Mouse (Mus musculus): Measurements from ENCODE around the gene Hbb-y. TPM values are rescaled to one million over a fixed set of nuclear protein-coding genes. Genes with fewer than 3 reads are reported as not detected.

Hbb-y gene
- total and polyA plus RNA-seq, 2 experiments, result not detected

DNA sequence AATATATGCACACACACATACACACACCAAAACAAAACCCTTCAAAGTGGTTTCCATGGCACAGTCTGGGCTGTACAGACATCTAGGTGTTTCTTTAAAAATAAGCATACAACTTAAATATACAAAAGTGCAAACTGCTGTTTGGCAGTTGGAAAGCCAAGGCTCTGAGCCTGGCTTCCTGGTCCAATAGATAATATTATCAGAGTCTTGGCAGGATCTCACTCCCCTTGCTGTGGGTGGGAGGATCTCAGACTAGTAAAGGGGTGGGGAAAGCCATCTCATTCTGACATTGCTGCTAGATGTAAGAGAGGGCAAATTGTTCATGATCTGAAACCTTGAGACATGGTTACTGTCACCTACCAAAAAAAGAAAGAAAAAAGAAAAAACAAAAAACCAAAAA is 17.7 kb upstream of the Hbb-y start:
- no peak overlapping the region for H3K4me3 ChIP-seq (ENCODE audit: insufficient read depth, low read depth, low read length)
- no peak overlapping the region for H3K9ac ChIP-seq (ENCODE audit: low read depth, low read length)

DNA sequence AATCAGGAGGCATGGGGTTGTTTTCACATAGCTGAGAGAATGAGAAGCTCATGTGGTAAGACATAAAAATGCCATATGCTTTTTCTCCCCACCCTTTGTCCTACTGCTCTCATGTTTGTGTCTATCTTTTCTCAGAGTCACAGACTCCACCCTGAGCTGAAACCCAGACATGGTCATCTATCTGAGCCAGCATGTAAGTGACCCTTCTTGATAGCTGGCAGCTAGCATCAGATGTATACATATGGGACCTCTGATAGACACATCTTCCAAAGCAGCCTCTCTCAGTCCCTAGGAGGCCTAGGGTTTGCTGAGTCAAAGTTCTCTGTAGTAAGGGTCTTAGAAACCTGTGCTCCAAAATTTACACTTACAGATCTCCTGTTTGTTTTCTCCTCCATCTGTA is 12.7 kb upstream of the Hbb-y start:
- Histone ChIP-seq H3K79me2 (ENCODE audit: control insufficient read depth, insufficient read depth, low read length) (no peaks in the 10 kb centered on the region), H3K36me3 (ENCODE audit: control insufficient read depth, insufficient read depth, low read length) (no peaks in the 10 kb centered on the region), H3K27me3 (ENCODE audit: control insufficient read depth, insufficient read depth, low read length) (no peaks in the 10 kb centered on the region), H3K4me3 (ENCODE audit: insufficient read depth, low read depth, low read length) (no peak overlapping the region), H3K4me1 (ENCODE audit: control insufficient read depth, insufficient read depth, low read length) (no peaks in the 10 kb centered on the region), H3K27ac (replicated peaks; ENCODE audit: insufficient read depth, low read depth, low read length) (no peak overlapping the region), H3K9ac (ENCODE audit: low read depth, low read length) (no peak overlapping the region)
- no peak for DNase-seq (ENCODE audit: extremely low read depth, low read depth, low spot score)
- TF ChIP-seq POLR2A (IDR thresholded peaks at IDR 0.05; ENCODE audit: extremely low read depth, insufficient read depth, low read length), result no peak
- no peak for TF ChIP-seq CTCF (IDR thresholded peaks at IDR 0.05; ENCODE audit: low read depth, low read length)

More for the DNA sequence above, 17.7 kb upstream of the Hbb-y start:
- no peak for DNase-seq (ENCODE audit: extremely low read depth, low read depth, low spot score)
- no peak for TF ChIP-seq CTCF (IDR thresholded peaks at IDR 0.05; ENCODE audit: low read depth, low read length)
- TF ChIP-seq POLR2A (IDR thresholded peaks at IDR 0.05; ENCODE audit: extremely low read depth, insufficient read depth, low read length), result no peak
- no peaks in the 10 kb centered on the region for H3K27me3 ChIP-seq (ENCODE audit: control insufficient read depth, insufficient read depth, low read length)
- H3K79me2 ChIP-seq (ENCODE audit: control insufficient read depth, insufficient read depth, low read length), result no peaks in the 10 kb centered on the region
- no peak overlapping the region for H3K27ac ChIP-seq (replicated peaks; ENCODE audit: insufficient read depth, low read depth, low read length)
- H3K4me1 ChIP-seq (ENCODE audit: control insufficient read depth, insufficient read depth, low read length), result no peaks in the 10 kb centered on the region
- no peaks in the 10 kb centered on the region for H3K36me3 ChIP-seq (ENCODE audit: control insufficient read depth, insufficient read depth, low read length)

DNA sequence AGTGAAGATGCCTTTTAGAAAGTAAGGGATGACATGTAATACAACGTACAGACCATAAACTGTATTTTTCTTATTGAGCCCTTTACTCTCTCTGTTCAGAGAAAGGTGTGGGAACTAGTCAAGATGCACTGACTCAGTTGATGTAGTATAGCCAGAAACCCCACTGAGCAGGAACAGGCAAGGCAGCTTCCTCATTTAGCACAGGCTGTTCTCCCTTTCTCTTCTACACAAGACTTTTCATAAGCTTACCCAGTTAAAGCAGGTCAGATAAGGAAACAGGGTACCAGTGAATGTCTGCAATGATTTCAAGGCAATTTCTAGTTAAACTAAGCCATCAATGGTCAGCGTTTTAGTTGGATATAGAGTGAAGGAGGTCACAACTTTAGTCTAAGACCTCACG is 8.5 kb upstream of the Hbb-y start:
- no peaks in the 10 kb centered on the region for H3K4me1 ChIP-seq (ENCODE audit: control insufficient read depth, insufficient read depth, low read length)
- H3K79me2 ChIP-seq (ENCODE audit: control insufficient read depth, insufficient read depth, low read length), result no peaks in the 10 kb centered on the region
- no peak overlapping the region for H3K4me3 ChIP-seq (ENCODE audit: insufficient read depth, low read depth, low read length)
- no peak overlapping the region for H3K9ac ChIP-seq (ENCODE audit: low read depth, low read length)
- TF ChIP-seq POLR2A (IDR thresholded peaks at IDR 0.05; ENCODE audit: extremely low read depth, insufficient read depth, low read length), result no peak
- no peak for TF ChIP-seq CTCF (IDR thresholded peaks at IDR 0.05; ENCODE audit: low read depth, low read length)
- H3K27ac ChIP-seq (replicated peaks; ENCODE audit: insufficient read depth, low read depth, low read length), result no peak overlapping the region
- DNase-seq (ENCODE audit: extremely low read depth, low read depth, low spot score), result no peak
- no peaks in the 10 kb centered on the region for H3K36me3 ChIP-seq (ENCODE audit: control insufficient read depth, insufficient read depth, low read length)
- WGBS, result 67% methylated on average over 3 of the region's 3 CpGs
- H3K27me3 ChIP-seq (ENCODE audit: control insufficient read depth, insufficient read depth, low read length), result no peaks in the 10 kb centered on the region

DNA sequence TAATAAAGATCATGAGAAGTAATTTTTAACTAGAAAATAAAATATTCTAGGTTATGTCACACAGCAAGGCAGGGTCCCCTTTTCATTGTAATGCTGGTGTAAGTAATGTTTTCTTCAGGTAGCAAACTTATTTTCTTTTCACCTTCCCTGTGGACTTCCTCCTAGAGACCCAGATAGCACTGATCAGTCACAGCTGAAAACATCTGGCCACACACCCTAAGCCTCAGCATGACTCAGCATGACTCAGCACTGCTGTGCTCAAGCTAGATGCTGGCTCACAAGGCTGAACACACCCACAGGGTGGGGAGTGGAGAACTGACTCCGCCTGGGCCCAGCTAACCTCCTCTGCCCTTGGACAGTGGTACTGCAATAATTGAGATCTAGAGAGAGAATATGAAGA is 7.8 kb upstream of the Hbb-y start:
- TF ChIP-seq POLR2A (IDR thresholded peaks at IDR 0.05; ENCODE audit: extremely low read depth, insufficient read depth, low read length), result no peak
- no peak for TF ChIP-seq CTCF (IDR thresholded peaks at IDR 0.05; ENCODE audit: low read depth, low read length)
- WGBS, result 45% methylated on average over 1 of the region's 1 CpGs
- H3K79me2 ChIP-seq (ENCODE audit: control insufficient read depth, insufficient read depth, low read length), result no peaks in the 10 kb centered on the region
- no peaks in the 10 kb centered on the region for H3K4me1 ChIP-seq (ENCODE audit: control insufficient read depth, insufficient read depth, low read length)
- peak; percentile 0 for DNase-seq (ENCODE audit: extremely low read depth, low read depth, low spot score)
- no peaks in the 10 kb centered on the region for H3K27me3 ChIP-seq (ENCODE audit: control insufficient read depth, insufficient read depth, low read length)
- no peak overlapping the region for H3K9ac ChIP-seq (ENCODE audit: low read depth, low read length)
- no peak overlapping the region for H3K4me3 ChIP-seq (ENCODE audit: insufficient read depth, low read depth, low read length)
- no peak overlapping the region for H3K27ac ChIP-seq (replicated peaks; ENCODE audit: insufficient read depth, low read depth, low read length)
- no peaks in the 10 kb centered on the region for H3K36me3 ChIP-seq (ENCODE audit: control insufficient read depth, insufficient read depth, low read length)

DNA sequence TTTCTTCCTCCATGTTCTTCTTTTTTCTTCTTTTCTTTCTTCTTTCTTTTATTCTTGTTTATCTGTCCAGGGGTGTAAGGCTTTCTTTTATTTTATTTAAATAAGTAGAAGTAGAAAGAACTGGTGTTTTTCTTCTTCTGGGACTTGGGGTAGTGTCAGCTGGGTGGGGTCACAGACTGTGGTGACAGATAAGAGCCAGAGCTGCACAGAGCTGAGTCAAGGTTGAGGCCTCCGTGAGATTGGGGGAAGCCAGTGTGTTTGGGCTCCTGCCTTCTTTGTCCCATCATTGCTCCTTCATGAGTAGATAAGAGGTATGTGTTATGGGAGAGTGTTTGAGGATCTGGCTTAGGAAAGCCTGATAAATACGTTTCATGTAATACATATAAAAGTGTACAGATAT is 6.1 kb upstream of the Hbb-y start:
- 38% methylated on average over 2 of the region's 2 CpGs for WGBS
- no peak overlapping the region for H3K4me3 ChIP-seq (ENCODE audit: insufficient read depth, low read depth, low read length)
- no peak overlapping the region for H3K9ac ChIP-seq (ENCODE audit: low read depth, low read length)
- DNase-seq (ENCODE audit: extremely low read depth, low read depth, low spot score), result no peak
- no peaks in the 10 kb centered on the region for H3K4me1 ChIP-seq (ENCODE audit: control insufficient read depth, insufficient read depth, low read length)
- H3K27ac ChIP-seq (replicated peaks; ENCODE audit: insufficient read depth, low read depth, low read length), result no peak overlapping the region
- no peaks in the 10 kb centered on the region for H3K79me2 ChIP-seq (ENCODE audit: control insufficient read depth, insufficient read depth, low read length)
- no peaks in the 10 kb centered on the region for H3K36me3 ChIP-seq (ENCODE audit: control insufficient read depth, insufficient read depth, low read length)
- TF ChIP-seq POLR2A (IDR thresholded peaks at IDR 0.05; ENCODE audit: extremely low read depth, insufficient read depth, low read length) (no peak), CTCF (IDR thresholded peaks at IDR 0.05; ENCODE audit: low read depth, low read length) (no peak)
- no peaks in the 10 kb centered on the region for H3K27me3 ChIP-seq (ENCODE audit: control insufficient read depth, insufficient read depth, low read length)

DNA sequence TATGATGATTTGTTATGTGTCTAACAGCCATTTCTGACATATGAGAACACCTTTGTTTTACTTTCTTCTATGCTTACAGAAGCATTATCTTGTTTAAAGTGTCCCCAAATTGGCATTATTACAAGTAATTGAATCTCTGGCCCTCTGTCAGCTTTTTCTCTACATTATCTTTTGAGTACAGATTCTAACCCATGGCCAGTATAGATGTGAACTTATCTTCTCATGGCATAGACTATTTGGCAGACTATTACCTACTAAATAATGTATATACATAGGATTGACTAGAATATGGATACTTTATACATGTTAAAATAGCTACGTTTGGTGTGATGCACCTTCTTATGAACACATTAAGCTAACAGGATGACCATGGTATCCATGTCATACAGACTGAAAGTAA is 1.7 kb upstream of the Hbb-y start:
- Histone ChIP-seq H3K27ac (replicated peaks; ENCODE audit: insufficient read depth, low read depth, low read length) (no peak overlapping the region), H3K27me3 (ENCODE audit: control insufficient read depth, insufficient read depth, low read length) (no peaks in the 10 kb centered on the region), H3K79me2 (ENCODE audit: control insufficient read depth, insufficient read depth, low read length) (no peaks in the 10 kb centered on the region), H3K9ac (ENCODE audit: low read depth, low read length) (no peak overlapping the region), H3K4me3 (ENCODE audit: insufficient read depth, low read depth, low read length) (no peak overlapping the region), H3K36me3 (ENCODE audit: control insufficient read depth, insufficient read depth, low read length) (no peaks in the 10 kb centered on the region), H3K4me1 (ENCODE audit: control insufficient read depth, insufficient read depth, low read length) (no peaks in the 10 kb centered on the region)
- 55% methylated on average over 1 of the region's 1 CpGs for WGBS
- DNase-seq (ENCODE audit: extremely low read depth, low read depth, low spot score), result no peak
- TF ChIP-seq CTCF (IDR thresholded peaks at IDR 0.05; ENCODE audit: low read depth, low read length) (no peak), POLR2A (IDR thresholded peaks at IDR 0.05; ENCODE audit: extremely low read depth, insufficient read depth, low read length) (no peak)
